Mouse (Mus musculus) E14TG2a.4 (cell line): ENCODE measurements around the gene Olfr901.

Source experiments
- CTCF ChIP-seq: conservative IDR thresholded peaks from 2 replicates; pipeline ENCODE4 v1.5.1; 2014; ENCODE audit warnings: low read length
- NANOG ChIP-seq: IDR thresholded peaks from 2 replicates; pipeline ENCODE4 v1.6.1; 2014; ENCODE audit warnings: borderline replicate concordance, low read length, mixed read lengths
- POU5F1 ChIP-seq: IDR thresholded peaks from 2 replicates; pipeline ENCODE4 v1.6.1; 2014; ENCODE audit warnings: low read length, borderline replicate concordance

GRCm38 (mm10) chr9:38429155-38429554 lies at the start of gene Olfr901:
- TF ChIP-seq CTCF (no peak), POU5F1 (no peak), NANOG (no peak)
